Mouse (Mus musculus) liver, embryonic 16.5 days (tissue): ENCODE data around the gene Ccdc141. TPM values are rescaled to one million over a fixed set of nuclear protein-coding genes. Genes with fewer than 3 reads are reported as not detected.

ENCODE experiments used
- ATAC-seq: fragments of 200-750 bp; cut with Nextera tagmentation; 2 replicates; pipeline ENCODE4 v1.8.0; 2017; ENCODE audit warnings: low read depth, mild to moderate bottlenecking, moderate number of reproducible peaks, moderate library complexity
- H3K27ac ChIP-seq: fragments of 300-500 bp; sonication (generic); 2 replicates; pipeline ENCODE4 v1.5.1; 2014; ENCODE audit warnings: mild to moderate bottlenecking, low read length
- H3K27me3 ChIP-seq: fragments of 300-500 bp; sonication (generic); 2 replicates; pipeline ENCODE4 v1.6.1; 2014; ENCODE audit warnings: low read depth, low read length, mixed read lengths; ENCODE audit not compliant: control insufficient read depth, insufficient read depth
- H3K36me3 ChIP-seq: fragments of 300-500 bp; sonication (generic); 2 replicates; pipeline ENCODE4 v1.6.1; 2014; ENCODE audit warnings: mild to moderate bottlenecking; ENCODE audit not compliant: control insufficient read depth, insufficient read depth
- H3K4me1 ChIP-seq: fragments of 300-500 bp; sonication (generic); 2 replicates; pipeline ENCODE4 v1.6.1; 2014; ENCODE audit warnings: low read depth, low read length, mixed read lengths; ENCODE audit not compliant: control insufficient read depth
- H3K4me2 ChIP-seq: fragments of 300-500 bp; sonication (generic); 2 replicates; pipeline ENCODE4 v1.6.1; 2014; ENCODE audit warnings: low read depth, low read length, mixed read lengths
- H3K4me3 ChIP-seq: fragments of 300-500 bp; sonication (generic); 2 replicates; pipeline ENCODE4 v1.5.1; 2014; ENCODE audit warnings: low read depth, mild to moderate bottlenecking, low read length
- H3K9ac ChIP-seq: fragments of 300-500 bp; sonication (generic); 2 replicates; pipeline ENCODE4 v1.6.1; 2014; ENCODE audit warnings: low read depth, low read length
- H3K9me3 ChIP-seq: fragments of 300-500 bp; sonication (generic); replicated peaks from 2 replicates; pipeline ENCODE4 v1.6.1; 2016; ENCODE audit warnings: low read length; ENCODE audit not compliant: control insufficient read depth
- WGBS: fragments of 180-500 bp; shearing (Covaris S2); extraction: QIAGEN DNeasy Blood & Tissue Kit; methylation state at CpG from one replicate; pipeline ENCODE4 v1.1.7; 2014; ENCODE audit not compliant: insufficient replicate concordance; 5-methylcytosine and 5-hydroxymethylcytosine counted together
- polyA plus RNA-seq: library from polyadenylated mRNA; unstranded; fragments of >200 nt; fragmentation: Nextera tagmentation; extraction: Ambion mirVana; gene quantifications from 2 replicates; pipeline ENCODE4 v1.2.1, GENCODE M21; 2015

The Ccdc141 gene
- polyA plus RNA-seq, 1 experiment from 2014 or later, result 1.9 TPM

DNA sequence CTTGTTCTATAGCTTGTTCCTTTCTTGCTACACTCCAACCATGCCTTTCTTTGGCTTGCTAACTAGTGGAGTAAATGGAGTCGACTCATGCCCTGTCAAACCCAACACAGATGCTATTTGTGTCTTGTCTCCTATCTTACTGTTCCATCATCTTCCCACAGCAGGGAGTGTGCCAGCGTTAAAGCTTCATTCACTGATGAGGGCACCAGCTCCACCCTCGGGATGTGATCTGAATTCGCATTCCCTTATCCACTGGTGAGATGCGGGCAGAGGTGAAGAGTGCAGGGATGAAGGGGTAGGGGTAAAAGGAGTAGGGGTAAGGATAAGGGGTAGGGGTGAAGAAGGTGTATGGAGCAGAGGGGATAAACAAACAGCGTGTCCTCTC, 12.6 kb upstream of the Ccdc141 start:
- Histone ChIP-seq H3K36me3 (no peaks in the 10 kb centered on the region), H3K4me2 (no peak overlapping the region), H3K4me1 (peaks cover 5% of the 10 kb centered on the region), H3K27me3 (no peaks in the 10 kb centered on the region), H3K27ac (no peak overlapping the region), H3K4me3 (no peak overlapping the region), H3K9me3 (no peaks in the 10 kb centered on the region), H3K9ac (no peak overlapping the region)
- 58% methylated on average over 6 of the region's 6 CpGs for WGBS
- ATAC-seq, result no peak

DNA sequence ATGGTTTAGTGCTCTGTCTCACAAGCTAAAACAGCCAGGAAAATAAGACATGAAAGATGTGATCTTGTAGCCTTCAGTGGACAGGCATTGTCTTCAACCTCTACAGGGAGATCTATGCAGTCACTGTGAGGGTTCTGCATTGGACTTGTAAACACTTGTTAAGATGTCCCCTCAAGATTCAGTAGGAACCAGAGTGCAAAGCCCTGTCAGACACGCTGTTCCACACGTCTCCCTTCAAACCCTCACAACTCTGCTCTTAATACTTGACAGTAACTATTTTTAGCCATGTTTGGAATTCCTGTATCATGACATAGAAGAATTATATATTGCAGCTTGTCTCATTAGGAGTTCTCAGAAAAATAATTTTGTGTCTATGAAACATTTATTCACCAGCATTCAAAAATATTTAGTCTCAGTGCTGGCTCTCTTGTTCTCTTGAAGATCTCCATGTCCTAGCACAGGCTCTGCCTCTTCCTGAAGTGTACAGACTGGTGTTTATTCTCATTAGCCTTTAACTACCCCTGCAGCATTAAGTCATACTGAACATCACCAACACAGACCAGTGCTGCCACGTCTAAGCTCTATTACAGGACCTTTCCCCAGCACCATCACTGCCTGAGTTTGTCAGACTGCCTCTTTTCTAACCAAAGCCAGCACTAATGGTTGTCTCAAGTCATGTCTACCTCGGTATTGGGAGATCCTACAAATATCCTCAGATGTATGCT, 12.0 kb upstream of the Ccdc141 start:
- Histone ChIP-seq H3K4me1 (peaks cover 9% of the 10 kb centered on the region), H3K4me3 (no peak overlapping the region), H3K27me3 (no peaks in the 10 kb centered on the region), H3K36me3 (no peaks in the 10 kb centered on the region), H3K4me2 (no peak overlapping the region), H3K9ac (no peak overlapping the region), H3K9me3 (no peaks in the 10 kb centered on the region), H3K27ac (no peak overlapping the region)
- WGBS, result 55% methylated on average over 4 of the region's 4 CpGs
- no peak for ATAC-seq

DNA sequence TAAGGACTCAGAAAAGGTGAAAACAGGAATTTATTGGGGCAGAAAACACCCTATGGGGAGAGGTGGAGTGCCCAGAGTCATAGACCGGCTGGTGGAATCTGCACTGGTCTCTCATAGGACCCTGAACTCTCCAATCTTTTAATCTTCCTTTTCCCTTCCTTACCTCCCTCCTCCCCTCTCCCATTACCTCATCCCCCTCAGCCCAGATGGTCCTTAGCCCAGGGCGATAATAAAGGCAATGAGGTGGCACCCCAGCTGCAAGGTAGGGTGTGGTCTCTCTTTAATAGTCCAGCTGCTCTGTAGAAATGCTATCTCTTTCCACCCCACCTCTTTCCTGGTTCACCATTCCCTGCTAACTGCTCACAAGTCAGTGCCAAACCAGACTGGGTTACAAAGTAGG, 7.0 kb upstream of the Ccdc141 start:
- Histone ChIP-seq H3K4me1 (peaks cover 24% of the 10 kb centered on the region), H3K4me2 (peak overlapping the region; percentile 26; the same call in 1 of the 2 replicates), H3K4me3 (no peak overlapping the region), H3K27me3 (no peaks in the 10 kb centered on the region), H3K9ac (no peak overlapping the region), H3K36me3 (no peaks in the 10 kb centered on the region), H3K27ac (peak overlapping the region; percentile 67; the same call in 1 of the 2 replicates), H3K9me3 (no peaks in the 10 kb centered on the region)
- peak; percentile 88 for ATAC-seq
- 36% methylated on average over 2 of the region's 2 CpGs for WGBS

DNA sequence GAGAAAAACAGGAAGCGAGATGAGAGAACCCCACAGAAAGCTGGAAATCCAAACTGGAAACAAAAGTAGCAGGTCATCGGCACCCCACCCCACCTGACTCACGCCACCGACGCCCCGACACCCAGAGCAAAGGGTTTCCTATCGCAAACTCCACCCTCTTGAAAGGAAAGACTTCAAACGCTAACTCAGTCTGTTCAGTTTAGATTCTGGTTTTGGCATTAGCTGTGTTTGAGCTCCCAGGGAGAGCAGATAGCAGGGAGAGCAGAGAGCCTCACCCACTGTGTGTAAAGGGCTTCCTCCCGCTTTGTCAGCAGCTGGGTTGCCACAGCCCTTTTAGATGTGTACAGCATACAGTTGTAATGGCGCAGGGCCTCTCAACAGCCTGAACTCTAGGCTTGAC, 6.0 kb upstream of the Ccdc141 start:
- H3K27ac ChIP-seq, result peak overlapping the region; percentile 70
- H3K4me2 ChIP-seq, result peak overlapping the region; percentile 57
- no peak overlapping the region for H3K9ac ChIP-seq
- no peak overlapping the region for H3K4me3 ChIP-seq
- no peaks in the 10 kb centered on the region for H3K36me3 ChIP-seq
- WGBS, result 15% methylated on average over 10 of the region's 10 CpGs
- H3K9me3 ChIP-seq, result no peaks in the 10 kb centered on the region
- H3K4me1 ChIP-seq, result peaks cover 29% of the 10 kb centered on the region
- peak; percentile 76 for ATAC-seq
- H3K27me3 ChIP-seq, result no peaks in the 10 kb centered on the region

DNA sequence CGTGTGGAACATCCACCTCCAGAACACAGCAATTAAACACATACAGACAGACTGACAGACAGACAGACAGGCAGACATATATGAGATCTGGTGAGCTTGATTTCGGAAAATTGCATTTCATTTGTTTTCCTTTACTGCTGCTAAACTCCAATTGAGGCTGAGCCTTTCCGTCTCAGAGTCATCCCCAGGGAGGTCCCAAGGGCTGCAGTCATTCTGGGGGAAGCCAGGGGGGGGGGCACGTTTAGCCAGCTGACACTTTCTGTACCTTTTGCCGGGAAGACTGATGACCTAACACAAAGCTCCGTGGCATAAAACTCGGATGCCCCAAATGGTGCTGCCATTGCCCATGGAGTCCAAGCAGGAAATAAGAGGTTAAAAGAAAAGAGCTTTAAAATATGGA, 5.0 kb upstream of the Ccdc141 start:
- no peaks in the 10 kb centered on the region for H3K9me3 ChIP-seq
- WGBS, result 54% methylated on average over 7 of the region's 7 CpGs
- no peaks in the 10 kb centered on the region for H3K36me3 ChIP-seq
- no peak overlapping the region for H3K4me3 ChIP-seq
- H3K4me2 ChIP-seq, result no peak overlapping the region
- no peak overlapping the region for H3K9ac ChIP-seq
- peaks cover 33% of the 10 kb centered on the region for H3K4me1 ChIP-seq
- no peak overlapping the region for H3K27ac ChIP-seq
- no peak for ATAC-seq
- no peaks in the 10 kb centered on the region for H3K27me3 ChIP-seq

DNA sequence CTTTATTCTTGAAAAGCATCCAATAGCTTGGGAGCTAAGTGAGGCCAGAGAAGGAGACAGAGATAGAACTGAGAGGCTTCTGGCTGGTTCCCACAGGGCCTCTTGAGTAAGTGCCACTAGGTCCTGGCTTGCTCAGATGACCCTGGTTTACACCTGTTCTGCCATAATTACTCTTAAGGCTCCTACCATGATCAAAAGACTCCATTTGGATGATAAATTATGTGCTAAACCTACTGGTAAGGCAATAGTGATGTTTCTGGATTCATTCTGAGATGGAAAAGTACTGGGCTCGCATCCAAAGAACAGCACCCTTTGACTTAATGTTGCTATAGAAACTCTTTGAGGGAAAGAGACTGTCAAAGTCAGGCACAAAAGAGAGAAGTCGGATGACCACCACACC, 3.9 kb upstream of the Ccdc141 start:
- no peak for ATAC-seq
- WGBS, result 83% methylated on average over 2 of the region's 2 CpGs
- no peaks in the 10 kb centered on the region for H3K27me3 ChIP-seq
- no peaks in the 10 kb centered on the region for H3K9me3 ChIP-seq
- no peak overlapping the region for H3K27ac ChIP-seq
- H3K4me3 ChIP-seq, result no peak overlapping the region
- no peaks in the 10 kb centered on the region for H3K36me3 ChIP-seq
- H3K9ac ChIP-seq, result no peak overlapping the region
- no peak overlapping the region for H3K4me2 ChIP-seq
- H3K4me1 ChIP-seq, result peaks cover 33% of the 10 kb centered on the region

DNA sequence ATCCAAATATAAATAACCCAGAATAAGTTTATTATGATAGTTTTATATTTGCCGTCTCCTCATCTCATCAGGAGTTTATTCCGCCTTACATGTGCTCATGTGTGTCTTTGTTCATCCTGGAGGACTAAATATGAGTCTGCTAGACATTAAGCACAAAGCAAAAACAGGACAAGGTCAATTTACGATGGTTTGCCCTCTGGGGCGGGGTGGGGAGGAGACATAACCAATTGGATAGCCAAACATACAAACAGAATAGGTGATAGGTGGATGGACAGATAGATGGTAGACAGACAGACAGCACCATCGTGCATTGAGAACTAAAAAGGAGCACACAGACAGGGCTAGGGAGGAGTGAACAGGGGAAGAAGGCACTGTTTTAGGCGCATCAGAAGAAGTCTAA, 3.4 kb upstream of the Ccdc141 start:
- no peak for ATAC-seq
- Histone ChIP-seq H3K27ac (no peak overlapping the region), H3K4me2 (no peak overlapping the region), H3K9me3 (no peaks in the 10 kb centered on the region), H3K27me3 (no peaks in the 10 kb centered on the region), H3K36me3 (no peaks in the 10 kb centered on the region), H3K4me3 (no peak overlapping the region), H3K4me1 (peaks cover 29% of the 10 kb centered on the region), H3K9ac (no peak overlapping the region)
- WGBS, result 72% methylated on average over 6 of the region's 6 CpGs

DNA sequence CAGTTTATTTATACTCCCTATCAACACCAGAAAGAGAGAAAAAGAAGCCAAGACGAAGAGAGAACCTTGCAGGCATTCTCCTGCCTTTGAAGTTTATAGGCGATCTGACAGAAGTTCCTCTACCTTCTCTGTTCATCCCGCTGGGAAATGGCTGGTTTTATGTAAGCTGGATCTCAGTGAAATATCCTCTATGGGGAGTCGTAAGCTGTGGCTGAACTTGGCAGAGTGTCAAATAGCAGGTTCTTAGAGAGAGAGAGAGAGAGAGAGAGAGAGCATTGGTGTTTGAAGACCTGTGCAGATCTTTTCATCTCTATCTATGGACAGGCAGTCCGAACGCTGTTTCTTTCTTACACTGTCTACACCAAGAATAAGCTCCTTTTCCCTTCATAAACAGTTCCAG, 2.9 kb upstream of the Ccdc141 start:
- Histone ChIP-seq H3K9me3 (no peaks in the 10 kb centered on the region), H3K4me1 (peaks cover 28% of the 10 kb centered on the region), H3K4me3 (no peak overlapping the region), H3K27me3 (no peaks in the 10 kb centered on the region), H3K9ac (no peak overlapping the region), H3K4me2 (no peak overlapping the region), H3K36me3 (no peaks in the 10 kb centered on the region), H3K27ac (no peak overlapping the region)
- ATAC-seq, result no peak
- WGBS, result 69% methylated on average over 6 of the region's 6 CpGs

DNA sequence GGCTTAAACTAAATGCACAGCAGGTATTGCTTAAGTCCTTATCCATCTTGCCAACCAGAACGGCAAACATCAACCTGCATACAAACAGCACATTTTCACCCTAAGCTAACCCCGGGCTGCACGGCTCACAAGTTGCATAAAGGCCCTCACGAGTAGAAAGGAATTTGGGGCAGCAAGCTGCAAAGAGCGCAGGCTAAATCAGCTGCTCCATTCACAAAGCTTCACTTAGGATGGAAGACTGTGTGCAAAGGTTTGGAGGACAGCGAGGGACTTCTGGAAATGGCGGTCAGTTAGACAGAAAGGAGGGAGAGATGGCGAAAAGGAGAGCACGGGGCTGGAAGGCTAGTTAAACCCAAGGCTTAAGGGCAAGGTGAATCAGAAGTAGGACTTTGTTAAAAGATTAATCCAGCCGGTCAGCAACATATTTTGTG, 1.8 kb upstream of the Ccdc141 start:
- no peaks in the 10 kb centered on the region for H3K9me3 ChIP-seq
- no peaks in the 10 kb centered on the region for H3K36me3 ChIP-seq
- peaks cover 22% of the 10 kb centered on the region for H3K4me1 ChIP-seq
- no peak overlapping the region; the same call in 1 of the 2 replicates for H3K4me3 ChIP-seq
- H3K9ac ChIP-seq, result no peak overlapping the region
- no peak overlapping the region for H3K27ac ChIP-seq
- WGBS, result 59% methylated on average over 10 of the region's 10 CpGs
- ATAC-seq, result peak; percentile 27
- H3K27me3 ChIP-seq, result no peaks in the 10 kb centered on the region
- H3K4me2 ChIP-seq, result peak overlapping the region; percentile 79
